Mouse (Mus musculus) E14TG2a.4 (cell line): ENCODE measurements around the gene Calcoco2.
"Not testable (repeated sequence)": the region's sequence is repeated elsewhere in the genome, so short reads cannot be mapped to it uniquely, and the experiment has no call there.

Source experiments
- H3K27me3 ChIP-seq: 2 replicates; pipeline ENCODE4 v1.6.1; 2014; ENCODE audit warnings: low read length, control low read depth; ENCODE audit not compliant: insufficient read depth
- H3K36me3 ChIP-seq: 2 replicates; pipeline ENCODE4 v1.6.1; 2014; ENCODE audit warnings: low read length, control low read depth; ENCODE audit not compliant: insufficient read depth
- H3K4me1 ChIP-seq: replicated peaks from 2 replicates; pipeline ENCODE4 v1.6.1; 2014; ENCODE audit warnings: low read depth, low read length, control low read depth
- H3K4me3 ChIP-seq: replicated peaks from 2 replicates; pipeline ENCODE4 v1.5.1; 2014; ENCODE audit warnings: mild to moderate bottlenecking, low read length
- H3K9me3 ChIP-seq: 2 replicates; pipeline ENCODE4 v1.6.1; 2014; ENCODE audit warnings: low read length, control low read depth
- CTCF ChIP-seq: conservative IDR thresholded peaks from 2 replicates; pipeline ENCODE4 v1.5.1; 2014; ENCODE audit warnings: low read length
- NANOG ChIP-seq: IDR thresholded peaks from 2 replicates; pipeline ENCODE4 v1.6.1; 2014; ENCODE audit warnings: borderline replicate concordance, low read length, mixed read lengths
- POU5F1 ChIP-seq: IDR thresholded peaks from 2 replicates; pipeline ENCODE4 v1.6.1; 2014; ENCODE audit warnings: low read length, borderline replicate concordance

The Calcoco2 gene

GRCm38 (mm10) chr11:96124052-96124914 is 12.5 kb upstream of the Calcoco2 start:
- TF ChIP-seq POU5F1 (no peak), CTCF (no peak), NANOG (no peak)
- no peaks in the 10 kb centered on the region for H3K9me3 ChIP-seq
- H3K27me3 ChIP-seq = peaks cover 13% of the 10 kb centered on the region; the same call in 1 of the 2 replicates
- peak overlapping the region; percentile 83 for H3K4me3 ChIP-seq
- no peaks in the 10 kb centered on the region for H3K36me3 ChIP-seq
- peaks cover 47% of the 10 kb centered on the region for H3K4me1 ChIP-seq

GRCm38 (mm10) chr11:96122806-96123205 is 11.0 kb upstream of the Calcoco2 start:
- H3K4me1 ChIP-seq = peaks cover 35% of the 10 kb centered on the region
- not testable (repeated sequence) for H3K4me3 ChIP-seq, H3K9me3 ChIP-seq, H3K36me3 ChIP-seq
- peaks cover 13% of the 10 kb centered on the region; the same call in 1 of the 2 replicates for H3K27me3 ChIP-seq

GRCm38 (mm10) chr11:96119401-96119800 is 7.6 kb upstream of the Calcoco2 start:
- peaks cover 38% of the 10 kb centered on the region for H3K4me1 ChIP-seq
- no peak overlapping the region for H3K4me3 ChIP-seq
- H3K27me3 ChIP-seq = peaks cover 11% of the 10 kb centered on the region; the same call in 1 of the 2 replicates
- no peak for TF ChIP-seq POU5F1
- no peak for TF ChIP-seq CTCF
- no peaks in the 10 kb centered on the region for H3K9me3 ChIP-seq
- H3K36me3 ChIP-seq = no peaks in the 10 kb centered on the region

- not testable (repeated sequence) for H3K27me3 ChIP-seq
These were observed 5.2 kb upstream of the Calcoco2 start for GRCm38 (mm10) chr11:96116925-96117324.

GRCm38 (mm10) chr11:96116116-96116515 is 4.4 kb upstream of the Calcoco2 start:
- no peaks in the 10 kb centered on the region for H3K27me3 ChIP-seq
- TF ChIP-seq NANOG = no peak
- TF ChIP-seq CTCF = no peak
- no peak for TF ChIP-seq POU5F1
- no peak overlapping the region for H3K4me3 ChIP-seq
- no peaks in the 10 kb centered on the region for H3K36me3 ChIP-seq
- H3K4me1 ChIP-seq = peaks cover 57% of the 10 kb centered on the region
- no peaks in the 10 kb centered on the region for H3K9me3 ChIP-seq

More at GRCm38 (mm10) chr11:96116925-96117324, 5.2 kb upstream of the Calcoco2 start:
- peaks cover 52% of the 10 kb centered on the region for H3K4me1 ChIP-seq
- H3K4me3 ChIP-seq, H3K9me3 ChIP-seq, H3K36me3 ChIP-seq: not testable (repeated sequence)

GRCm38 (mm10) chr11:96115416-96115815 is 3.7 kb upstream of the Calcoco2 start:
- no peaks in the 10 kb centered on the region for H3K9me3 ChIP-seq
- TF ChIP-seq NANOG (no peak; the same call in 1 of the 2 replicates), POU5F1 (no peak), CTCF (no peak)
- H3K27me3 ChIP-seq = no peaks in the 10 kb centered on the region
- H3K4me1 ChIP-seq = peaks cover 57% of the 10 kb centered on the region
- H3K4me3 ChIP-seq = no peak overlapping the region
- H3K36me3 ChIP-seq = no peaks in the 10 kb centered on the region

- TF ChIP-seq POU5F1 (no peak), NANOG (peak; percentile 77)
- H3K36me3 ChIP-seq = no peaks in the 10 kb centered on the region
- no peaks in the 10 kb centered on the region for H3K27me3 ChIP-seq
- no peaks in the 10 kb centered on the region for H3K9me3 ChIP-seq
- H3K4me1 ChIP-seq = peaks cover 57% of the 10 kb centered on the region
- no peak overlapping the region for H3K4me3 ChIP-seq
These were observed 2.3 kb upstream of the Calcoco2 start for GRCm38 (mm10) chr11:96114077-96114476.

GRCm38 (mm10) chr11:96110950-96111349 is 814 bp downstream of the Calcoco2 start:
- not testable (repeated sequence) for H3K27me3 ChIP-seq, H3K9me3 ChIP-seq, H3K4me3 ChIP-seq, H3K36me3 ChIP-seq
- H3K4me1 ChIP-seq = peaks cover 41% of the 10 kb centered on the region
- peak; percentile 56 for TF ChIP-seq CTCF

GRCm38 (mm10) chr11:96108376-96108775 is 3.4 kb downstream of the Calcoco2 start:
- Histone ChIP-seq H3K9me3 (no peaks in the 10 kb centered on the region), H3K4me1 (peaks cover 19% of the 10 kb centered on the region), H3K4me3 (no peak overlapping the region), H3K27me3 (no peaks in the 10 kb centered on the region), H3K36me3 (no peaks in the 10 kb centered on the region)
- TF ChIP-seq CTCF (no peak), POU5F1 (no peak), NANOG (no peak)
